Mouse (Mus musculus): ENCODE data around the gene Teddm1b. TPM values are rescaled to one million over a fixed set of nuclear protein-coding genes. Genes with fewer than 3 reads are reported as not detected.
"Not testable (repeated sequence)": the region's sequence is repeated elsewhere in the genome, so short reads cannot be mapped to it uniquely, and the experiment has no call there.

Gene Teddm1b
- polyA plus RNA-seq (2015; fragmentation: Nextera tagmentation; extraction: Ambion mirVana) = 0.06 TPM in 2 replicates

DNA sequence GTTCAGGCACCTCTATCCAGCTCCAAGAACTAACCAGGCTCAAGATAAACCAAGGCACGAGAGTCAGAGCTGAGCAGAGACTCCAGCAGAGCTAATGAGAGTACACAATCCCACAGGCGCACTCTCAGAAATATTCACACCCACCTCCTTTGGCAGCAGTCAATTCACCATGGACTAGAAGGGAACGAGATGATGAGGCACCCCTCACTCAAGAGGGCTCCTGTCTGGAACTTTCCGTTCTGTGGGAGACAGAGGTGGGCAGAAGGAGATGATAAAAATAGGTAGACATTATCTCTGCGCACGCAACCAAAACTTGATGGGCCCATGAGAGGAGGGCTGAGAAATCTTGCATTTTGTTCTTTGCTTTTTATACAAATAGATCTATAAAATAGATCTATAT, at the start of gene Teddm1b:
Teddm1b (plus strand) TSS at position 301 of the 400 bp plus-strand sequence.
- Histone ChIP-seq H3K4me2 (no peak within 1 kb of the TSS), H3K9ac (no peak within 1 kb of the TSS), H3K36me3 (replicated peaks) (no peaks in the 10 kb centered on the region), H3K27ac (replicated peaks) (no peak within 1 kb of the TSS), H3K27me3 (no peaks in the 10 kb centered on the region), H3K9me3 (replicated peaks) (no peaks in the 10 kb centered on the region), H3K4me1 (replicated peaks) (no peaks in the 10 kb centered on the region), H3K4me3 (replicated peaks) (no peak within 1 kb of the TSS)
- no peak for ATAC-seq (ENCODE audit: insufficient read depth)
- 66% methylated on average over 6 of the region's 6 CpGs for WGBS (ENCODE audit: insufficient replicate concordance)

DNA sequence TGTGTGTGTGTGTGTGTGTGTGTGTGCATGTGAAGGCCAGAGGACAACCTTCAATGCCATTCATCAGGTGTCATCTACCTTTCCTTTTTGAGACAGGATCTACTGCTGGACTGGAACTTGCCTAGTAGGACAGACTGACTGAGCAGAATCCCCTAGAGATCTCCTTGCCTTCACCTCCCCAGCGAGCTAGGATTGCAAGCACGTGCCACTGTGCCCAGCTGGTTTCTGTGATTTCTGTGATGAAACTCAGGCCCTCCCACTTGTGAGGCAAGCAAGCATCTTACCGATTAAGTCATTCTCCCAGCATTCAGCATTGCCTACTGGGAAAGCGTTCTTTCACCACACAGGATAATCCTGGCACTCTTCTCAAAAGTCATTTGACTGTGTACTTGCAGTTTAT, 43.4 kb upstream of the Teddm1b start:
- 58% methylated on average over 4 of the region's 4 CpGs for WGBS (ENCODE audit: insufficient replicate concordance)
- H3K4me3 ChIP-seq (replicated peaks) = no peak overlapping the region
- no peak overlapping the region for H3K4me2 ChIP-seq
- no peaks in the 10 kb centered on the region for H3K36me3 ChIP-seq (replicated peaks)
- H3K4me1 ChIP-seq (replicated peaks) = no peaks in the 10 kb centered on the region
- no peak for ATAC-seq (ENCODE audit: insufficient read depth)
- H3K9me3 ChIP-seq (replicated peaks) = no peaks in the 10 kb centered on the region
- H3K9ac ChIP-seq = no peak overlapping the region
- no peaks in the 10 kb centered on the region for H3K27me3 ChIP-seq
- H3K27ac ChIP-seq (replicated peaks) = no peak overlapping the region

DNA sequence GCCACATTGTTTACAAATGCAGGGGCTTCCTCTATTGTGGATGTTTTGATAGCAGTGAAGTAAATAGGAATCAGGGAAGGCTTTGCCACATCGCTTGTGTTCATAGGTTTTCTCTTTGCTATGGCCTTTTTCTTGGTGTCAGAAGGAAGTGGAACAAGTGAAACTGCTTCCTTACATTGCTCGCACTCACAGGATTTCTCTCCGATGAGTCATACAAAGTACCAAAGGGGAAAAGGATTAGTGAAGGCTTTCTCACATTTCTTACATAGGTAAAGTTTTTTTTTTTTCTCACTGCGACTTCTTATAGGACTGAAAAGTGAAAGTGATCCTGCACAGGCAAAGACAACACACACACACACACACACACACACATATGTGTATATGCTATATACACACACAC, 38.1 kb upstream of the Teddm1b start:
- 42% methylated on average over 4 of the region's 4 CpGs for WGBS (ENCODE audit: insufficient replicate concordance)
- H3K4me2 ChIP-seq = no peak overlapping the region
- H3K27ac ChIP-seq (replicated peaks) = no peak overlapping the region
- H3K27me3 ChIP-seq = no peaks in the 10 kb centered on the region
- no peak overlapping the region for H3K4me3 ChIP-seq (replicated peaks)
- no peak overlapping the region for H3K9ac ChIP-seq
- H3K36me3 ChIP-seq (replicated peaks) = no peaks in the 10 kb centered on the region
- no peak for ATAC-seq (ENCODE audit: insufficient read depth)
- no peaks in the 10 kb centered on the region for H3K9me3 ChIP-seq (replicated peaks)
- no peaks in the 10 kb centered on the region for H3K4me1 ChIP-seq (replicated peaks)

DNA sequence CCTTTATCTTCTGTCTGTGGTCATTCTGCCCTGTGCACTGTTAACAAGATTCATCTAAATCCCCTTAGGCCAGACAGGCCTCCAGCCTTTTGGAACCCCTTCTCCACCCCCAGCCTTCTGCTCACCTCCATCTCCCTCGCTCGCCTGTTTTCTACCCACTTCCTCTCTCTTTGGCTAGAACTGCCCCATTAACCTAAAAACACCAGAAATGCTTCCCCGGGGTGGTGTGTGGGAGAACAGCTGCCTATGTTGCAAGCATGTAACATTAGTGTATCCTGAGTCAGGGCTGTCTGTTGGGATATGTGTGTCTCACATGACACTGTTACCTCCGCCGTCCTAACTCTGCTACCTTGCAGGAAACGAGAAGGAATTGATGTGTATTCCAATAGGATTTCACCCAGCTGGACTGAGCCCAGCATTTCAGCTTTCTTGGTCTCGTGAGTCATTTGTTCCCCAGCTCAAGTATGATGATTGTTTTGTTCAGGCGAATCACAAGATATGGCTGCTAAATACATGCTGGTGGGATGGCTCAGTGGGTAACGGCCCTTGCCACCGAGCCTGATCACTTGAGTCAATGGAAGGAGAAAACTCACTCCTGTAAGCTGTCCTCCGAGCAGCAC, 31.9 kb upstream of the Teddm1b start:
- no peak overlapping the region for H3K9ac ChIP-seq
- H3K27ac ChIP-seq (replicated peaks) = no peak overlapping the region
- no peaks in the 10 kb centered on the region for H3K27me3 ChIP-seq
- 56% methylated on average over 11 of the region's 11 CpGs for WGBS (ENCODE audit: insufficient replicate concordance)
- H3K4me2 ChIP-seq = no peak overlapping the region
- no peaks in the 10 kb centered on the region for H3K36me3 ChIP-seq (replicated peaks)
- no peak overlapping the region for H3K4me3 ChIP-seq (replicated peaks)
- no peaks in the 10 kb centered on the region for H3K9me3 ChIP-seq (replicated peaks)
- H3K4me1 ChIP-seq (replicated peaks) = no peaks in the 10 kb centered on the region
- no peak for ATAC-seq (ENCODE audit: insufficient read depth)

DNA sequence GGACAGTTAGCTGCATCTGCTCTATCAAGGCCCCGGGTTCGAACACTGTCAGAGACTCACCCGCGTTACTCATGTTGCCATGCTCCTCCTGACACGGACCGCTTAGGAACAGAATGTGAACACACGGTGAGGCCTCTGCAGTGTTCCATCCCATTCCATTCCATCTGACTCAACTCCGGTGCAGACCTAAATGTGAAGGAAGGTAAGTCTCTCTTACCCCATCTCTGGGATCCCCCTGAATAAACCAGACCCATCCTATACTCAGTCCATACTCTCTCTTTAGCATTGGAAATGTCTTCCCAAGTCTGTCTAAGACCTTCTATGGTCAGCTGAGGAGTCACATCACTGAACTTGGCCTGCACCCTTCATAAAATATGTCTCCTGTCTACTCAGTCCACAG, 30.1 kb upstream of the Teddm1b start, which contains the start of gene Rgsl1:
Rgsl1 (minus strand) TSS at position 101 of the 400 bp plus-strand sequence.
- Histone ChIP-seq H3K4me2 (no peak within 1 kb of the TSS), H3K27me3 (no peaks in the 10 kb centered on the region), H3K4me1 (replicated peaks) (no peaks in the 10 kb centered on the region), H3K4me3 (replicated peaks) (no peak within 1 kb of the TSS), H3K36me3 (replicated peaks) (no peaks in the 10 kb centered on the region), H3K9me3 (replicated peaks) (no peaks in the 10 kb centered on the region), H3K27ac (replicated peaks) (no peak within 1 kb of the TSS), H3K9ac (no peak within 1 kb of the TSS)
- 85% methylated on average over 8 of the region's 8 CpGs for WGBS (ENCODE audit: insufficient replicate concordance)
- no peak for ATAC-seq (ENCODE audit: insufficient read depth)

DNA sequence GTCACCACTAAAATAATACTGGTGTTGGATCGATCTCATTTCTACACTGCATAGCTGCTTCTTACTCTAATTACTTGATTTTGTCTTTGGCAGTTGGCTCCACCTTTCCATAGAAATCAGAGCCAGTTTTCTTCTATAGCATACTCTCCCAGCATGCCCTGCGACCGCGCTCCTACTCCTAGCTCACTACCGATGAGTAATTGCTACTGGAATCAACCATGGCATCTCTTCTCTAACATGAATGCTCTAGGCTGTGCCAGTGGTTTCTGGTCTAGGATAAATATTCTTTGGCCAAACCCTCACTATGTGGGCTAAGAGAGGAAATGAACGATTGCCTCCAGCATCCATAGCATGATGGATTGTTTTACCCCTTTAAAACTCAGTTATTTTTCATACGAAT, 27.7 kb upstream of the Teddm1b start:
- no peak for ATAC-seq (ENCODE audit: insufficient read depth)
- Histone ChIP-seq H3K36me3 (replicated peaks) (no peaks in the 10 kb centered on the region), H3K4me2 (no peak overlapping the region), H3K27ac (replicated peaks) (no peak overlapping the region), H3K4me1 (replicated peaks) (no peaks in the 10 kb centered on the region), H3K27me3 (no peaks in the 10 kb centered on the region), H3K9me3 (replicated peaks) (no peaks in the 10 kb centered on the region), H3K4me3 (replicated peaks) (no peak overlapping the region), H3K9ac (no peak overlapping the region)
- 72% methylated on average over 7 of the region's 7 CpGs for WGBS (ENCODE audit: insufficient replicate concordance)

DNA sequence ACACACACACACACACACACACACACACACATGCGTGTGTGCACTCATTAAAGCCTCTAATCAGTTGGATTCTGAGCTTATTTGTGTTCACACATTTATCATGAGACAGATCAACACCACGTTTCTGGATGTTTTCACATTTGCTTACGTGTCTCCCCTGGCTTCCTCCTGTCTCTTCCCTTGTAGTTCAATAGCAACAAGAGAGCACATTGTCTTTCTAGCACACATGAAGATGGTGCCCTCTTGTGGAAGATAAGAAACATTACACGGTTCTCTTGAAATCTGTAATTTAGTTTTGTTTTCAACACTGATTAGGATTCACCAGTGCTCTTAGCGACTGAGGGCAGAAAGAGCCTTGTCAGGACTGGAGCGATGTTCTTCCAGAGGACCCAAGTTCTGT, 27.3 kb upstream of the Teddm1b start:
- 19% methylated on average over 6 of the region's 6 CpGs for WGBS (ENCODE audit: insufficient replicate concordance)
- no peak for ATAC-seq (ENCODE audit: insufficient read depth)
- Histone ChIP-seq H3K36me3 (replicated peaks) (no peaks in the 10 kb centered on the region), H3K4me2 (no peak overlapping the region), H3K9ac (no peak overlapping the region), H3K4me3 (replicated peaks) (no peak overlapping the region), H3K4me1 (replicated peaks) (no peaks in the 10 kb centered on the region), H3K27ac (replicated peaks) (no peak overlapping the region), H3K27me3 (no peaks in the 10 kb centered on the region), H3K9me3 (replicated peaks) (no peaks in the 10 kb centered on the region)

DNA sequence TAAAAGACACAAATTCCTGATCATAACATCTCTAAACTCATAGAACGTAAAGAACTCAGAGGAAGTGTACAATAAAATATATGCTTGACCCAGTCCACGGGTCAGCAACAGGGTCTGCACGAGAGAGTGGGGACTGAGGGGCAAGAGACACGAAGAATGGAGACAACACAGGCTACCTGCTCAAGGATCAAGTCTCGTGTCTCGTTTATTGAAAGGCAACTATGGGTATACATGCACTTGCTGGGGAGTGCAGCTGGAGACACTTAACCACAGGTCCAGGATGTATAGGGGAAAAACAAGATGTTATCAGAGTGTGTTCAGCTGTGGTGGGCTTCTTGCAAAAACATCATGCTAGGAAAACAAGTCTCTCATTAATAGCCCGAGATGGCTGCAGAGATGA, 21.4 kb upstream of the Teddm1b start:
- not testable (repeated sequence) for H3K9ac ChIP-seq; H3K27me3 ChIP-seq; H3K27ac ChIP-seq (replicated peaks); H3K4me3 ChIP-seq (replicated peaks); H3K36me3 ChIP-seq (replicated peaks); H3K4me2 ChIP-seq; ATAC-seq (ENCODE audit: insufficient read depth); H3K4me1 ChIP-seq (replicated peaks); H3K9me3 ChIP-seq (replicated peaks)
- WGBS (ENCODE audit: insufficient replicate concordance) = 36% methylated on average over 7 of the region's 7 CpGs

DNA sequence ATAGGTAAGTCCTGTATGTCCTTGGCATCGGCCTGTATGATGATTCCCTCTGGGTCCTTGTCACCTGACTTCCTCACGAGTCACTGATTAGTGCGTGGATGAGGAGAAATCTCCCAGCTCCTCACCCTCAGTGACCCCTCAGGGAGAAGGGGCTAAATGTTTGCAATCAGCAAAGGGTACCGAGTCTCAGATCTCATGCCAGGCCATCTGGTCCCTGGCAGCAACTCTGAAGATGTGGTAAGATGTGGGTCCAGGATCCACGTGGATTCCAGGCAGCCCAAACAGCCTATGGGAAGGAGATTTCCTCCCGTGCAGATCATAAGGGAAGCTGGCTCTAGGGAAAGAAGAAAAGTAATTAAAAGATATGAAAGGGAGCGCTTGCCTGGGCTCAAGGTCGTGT, 18.2 kb upstream of the Teddm1b start:
- Histone ChIP-seq H3K9ac (no peak overlapping the region), H3K9me3 (replicated peaks) (no peaks in the 10 kb centered on the region), H3K27me3 (no peaks in the 10 kb centered on the region), H3K27ac (replicated peaks) (no peak overlapping the region), H3K4me2 (no peak overlapping the region), H3K4me1 (replicated peaks) (no peaks in the 10 kb centered on the region), H3K4me3 (replicated peaks) (no peak overlapping the region), H3K36me3 (replicated peaks) (no peaks in the 10 kb centered on the region)
- no peak for ATAC-seq (ENCODE audit: insufficient read depth)
- 62% methylated on average over 8 of the region's 8 CpGs for WGBS (ENCODE audit: insufficient replicate concordance)

DNA sequence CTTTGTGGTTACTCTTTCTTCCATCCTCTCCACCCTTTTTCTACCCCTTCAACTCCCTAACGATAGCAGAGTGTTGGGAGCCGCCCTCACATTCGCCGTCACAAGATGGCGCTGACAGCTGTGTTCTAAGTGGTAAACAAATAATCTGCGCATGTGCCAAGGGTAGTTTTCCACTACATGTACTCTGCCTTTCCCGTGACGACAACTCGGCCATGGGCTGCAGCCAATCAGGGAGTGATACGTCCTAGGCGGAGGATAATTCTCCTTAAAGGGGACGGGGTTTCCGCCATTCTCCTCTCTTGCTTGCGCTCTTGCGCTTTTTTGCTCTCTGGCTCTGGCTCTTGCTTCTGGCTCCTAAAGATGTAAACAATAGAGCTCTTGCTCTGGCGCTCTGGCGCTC, 6.2 kb downstream of the Teddm1b start:
- 85% methylated on average over 17 of the region's 17 CpGs for WGBS (ENCODE audit: insufficient replicate concordance)
- not testable (repeated sequence) for H3K4me3 ChIP-seq (replicated peaks); H3K27ac ChIP-seq (replicated peaks); H3K4me1 ChIP-seq (replicated peaks); H3K4me2 ChIP-seq; H3K9me3 ChIP-seq (replicated peaks); ATAC-seq (ENCODE audit: insufficient read depth); H3K27me3 ChIP-seq; H3K36me3 ChIP-seq (replicated peaks); H3K9ac ChIP-seq

DNA sequence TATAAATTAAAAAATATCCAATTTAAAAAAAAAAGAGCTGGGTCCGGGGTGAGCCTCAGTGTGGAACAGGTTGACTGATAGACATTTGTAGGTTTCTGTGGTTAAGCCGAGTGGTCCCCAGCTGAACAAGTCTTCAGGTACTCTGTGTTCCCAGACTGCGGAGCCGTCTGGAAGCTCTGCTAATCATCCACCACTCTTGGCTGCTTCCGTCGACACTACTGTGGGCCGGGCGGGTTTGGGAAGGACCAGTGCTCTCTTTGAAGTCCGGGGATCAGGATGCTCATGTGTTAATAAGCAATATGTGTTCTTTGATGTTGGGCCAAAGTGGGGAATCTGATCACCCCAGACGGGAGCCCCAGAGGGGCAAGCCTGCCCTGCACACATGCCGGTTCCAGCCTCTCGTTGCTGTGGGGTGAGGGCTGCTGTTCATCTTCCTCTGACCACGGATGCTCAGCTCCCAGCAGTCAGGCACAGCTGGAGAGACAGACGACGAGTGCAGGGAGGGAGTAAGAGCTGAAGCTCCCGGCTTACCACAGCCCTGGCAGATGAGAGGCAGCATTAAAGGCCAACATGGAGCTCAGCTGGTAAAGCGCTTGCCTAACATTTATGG, 12.0 kb downstream of the Teddm1b start:
- Histone ChIP-seq H3K9me3 (replicated peaks) (no peaks in the 10 kb centered on the region), H3K36me3 (replicated peaks) (no peaks in the 10 kb centered on the region), H3K9ac (no peak overlapping the region), H3K4me1 (replicated peaks) (no peaks in the 10 kb centered on the region), H3K27me3 (no peaks in the 10 kb centered on the region), H3K4me2 (no peak overlapping the region), H3K4me3 (replicated peaks) (no peak overlapping the region), H3K27ac (replicated peaks) (no peak overlapping the region)
- 50% methylated on average over 17 of the region's 17 CpGs for WGBS (ENCODE audit: insufficient replicate concordance)
- no peak for ATAC-seq (ENCODE audit: insufficient read depth)

DNA sequence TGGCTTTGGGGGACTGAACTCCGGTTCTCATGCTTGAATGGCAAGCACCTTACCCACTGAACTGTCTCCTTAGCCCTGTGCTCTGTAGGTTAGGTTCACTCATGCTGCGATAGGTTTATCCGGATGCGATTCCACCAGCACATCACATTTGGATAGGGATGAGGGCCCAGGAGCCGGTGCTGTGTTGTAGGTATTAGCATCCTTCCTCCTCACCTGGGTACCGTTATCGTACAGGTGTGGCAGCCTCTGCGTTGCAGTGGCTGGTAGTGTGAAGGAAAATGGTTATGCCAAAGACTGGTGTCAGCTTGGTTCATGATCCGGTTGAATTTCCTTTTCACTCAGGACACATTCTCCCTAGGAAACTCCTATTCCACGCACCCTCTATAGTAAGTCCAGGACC, 16.0 kb downstream of the Teddm1b start:
- Histone ChIP-seq H3K9me3 (replicated peaks) (no peaks in the 10 kb centered on the region), H3K4me1 (replicated peaks) (no peaks in the 10 kb centered on the region), H3K27me3 (no peaks in the 10 kb centered on the region), H3K27ac (replicated peaks) (no peak overlapping the region), H3K4me3 (replicated peaks) (no peak overlapping the region), H3K36me3 (replicated peaks) (no peaks in the 10 kb centered on the region), H3K9ac (no peak overlapping the region), H3K4me2 (no peak overlapping the region)
- ATAC-seq (ENCODE audit: insufficient read depth) = no peak
- 76% methylated on average over 10 of the region's 10 CpGs for WGBS (ENCODE audit: insufficient replicate concordance)

Data from liver, embryonic 15.5 days (tissue).